In the genomic region with DNA sequence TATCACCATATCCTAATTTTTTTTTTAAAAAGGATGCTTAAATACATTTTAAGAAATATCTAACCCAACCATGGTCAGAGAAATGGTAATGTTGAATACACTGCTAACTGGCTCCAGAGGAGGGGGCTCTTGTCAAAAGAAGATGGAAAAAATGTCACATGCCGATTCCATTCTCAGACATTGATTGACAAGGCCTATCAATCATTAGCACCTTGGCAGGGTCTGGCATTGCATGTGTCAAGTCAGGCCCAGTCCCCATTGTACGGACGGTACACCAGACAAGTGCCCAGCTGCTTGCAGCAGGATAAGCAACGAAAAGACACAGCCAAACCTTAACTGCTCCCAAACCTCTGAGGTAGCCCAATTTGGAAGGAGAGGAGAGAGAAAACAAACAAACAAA, we compare ENCODE assay signal across 26 mouse cellular contexts. TPM values are rescaled to one million over a fixed set of nuclear protein-coding genes. Genes with fewer than 3 reads are reported as not detected.
DNase-seq lines count a peak whose midpoint lies in the region; TF ChIP-seq lines count a peak whose summit lies in the region.
"Had no signal": no experiment of that assay in that cellular context is flagged by ENCODE, and none has a peak within 500 bp of the region (broad histone marks: within the 10 kb centered on the region; RNA-seq: fewer than 3 reads in every experiment).

No protein-coding gene starts in this region.

- no peak for DNase-seq in cerebellum, adult 2 months
- no peak for DNase-seq in cerebellum, postnatal 36 days
- DNase-seq in kidney, adult 11 months, result peak; percentile 70
- no peak for DNase-seq in kidney, postnatal 14 days
- DNase-seq in kidney, postnatal 36 days, result peak; percentile 69 to 85
- no peak for DNase-seq in kidney, adult 18-20 months
- DNase-seq in spleen, adult 2 months (ENCODE audit: low read depth in 1 of 2, low spot score in 2 of 2), result no peak
- no peak for DNase-seq in spleen, adult 18-20 months
- DNase-seq: adrenal gland, postnatal 36 days; cerebellum, adult 11 months; cerebellum, postnatal 10 days; liver, embryonic 13.5 days; lung, embryonic 14.5 days; lung, postnatal 4 days; thymus, postnatal 4 days had no signal

- WGBS in cerebellum, adult 2 months, result 53% methylated on average over 4 of the region's 4 CpGs
- WGBS in spleen, adult 2 months, result 73% methylated on average over 4 of the region's 4 CpGs

- H3K4me3 ChIP-seq in cerebellum, adult 2 months (replicated peaks; ENCODE audit: insufficient read depth, low read depth, low read length), result no peak overlapping the region
- no peak overlapping the region for H3K4me3 ChIP-seq in spleen, adult 2 months (ENCODE audit: extremely low read depth, insufficient read depth, insufficient read length)
- H3K4me3 ChIP-seq: embryonic facial prominence, embryonic 12.5 days; forebrain, embryonic 12.5 days; heart, embryonic 13.5 days; hindbrain, embryonic 13.5 days; liver, embryonic 13.5 days; midbrain, embryonic 15.5 days; neural tube, embryonic 13.5 days; stomach, embryonic 15.5 days had no signal

- no peak for TF ChIP-seq CTCF in cerebellum, adult 2 months (IDR thresholded peaks at IDR 0.05; ENCODE audit: borderline replicate concordance, insufficient read depth, low read depth, low read length)
- no peak for TF ChIP-seq CTCF in spleen, adult 2 months (IDR thresholded peaks at IDR 0.05; ENCODE audit: extremely low read depth, insufficient read depth, insufficient read length, insufficient replicate concordance)

- peak overlapping the region; percentile 96 for H3K27ac ChIP-seq in cerebellum, adult 2 months (ENCODE audit: insufficient read depth, low read length)
- H3K27ac ChIP-seq in spleen, adult 2 months (ENCODE audit: insufficient read depth, low read length), result peak overlapping the region; percentile 29; the same call in 1 of the 2 replicates
- H3K27ac ChIP-seq: embryonic facial prominence, embryonic 12.5 days; forebrain, embryonic 12.5 days; heart, embryonic 13.5 days; hindbrain, embryonic 13.5 days; liver, embryonic 13.5 days; midbrain, embryonic 15.5 days; neural tube, embryonic 13.5 days; stomach, embryonic 15.5 days had no signal

- peaks cover 16% of the 10 kb centered on the region for H3K36me3 ChIP-seq in spleen, adult 2 months (ENCODE audit: control insufficient read depth, insufficient read depth, low read length)
- H3K36me3 ChIP-seq: midbrain, embryonic 15.5 days had no signal

- peaks cover 56% of the 10 kb centered on the region for H3K4me1 ChIP-seq in cerebellum, adult 2 months (ENCODE audit: control insufficient read depth, insufficient read depth, low read length)
- H3K4me1 ChIP-seq in spleen, adult 2 months (ENCODE audit: control insufficient read depth, insufficient read depth, insufficient read length), result peaks cover 30% of the 10 kb centered on the region

- no peak for TF ChIP-seq POLR2A in cerebellum, adult 2 months (IDR thresholded peaks at IDR 0.05; ENCODE audit: borderline replicate concordance, insufficient read depth, low read length)
- no peak for TF ChIP-seq POLR2A in spleen, adult 2 months (IDR thresholded peaks at IDR 0.05; ENCODE audit: low read depth, low read length)

- no peaks in the 10 kb centered on the region for H3K27me3 ChIP-seq in cerebellum, adult 2 months (ENCODE audit: control insufficient read depth, insufficient read depth, low read length)
- no peaks in the 10 kb centered on the region for H3K27me3 ChIP-seq in spleen, adult 2 months (ENCODE audit: control insufficient read depth, insufficient read depth, low read length)
- H3K27me3 ChIP-seq: embryonic facial prominence, embryonic 12.5 days; forebrain, embryonic 12.5 days; hindbrain, embryonic 13.5 days; midbrain, embryonic 15.5 days; neural tube, embryonic 13.5 days; Patski; stomach, embryonic 15.5 days had no signal

RNA-seq across cellular contexts. Expression of a gene that starts 22.0 kb away (rescaled TPM):
- not detected in 2 replicates for polyA plus RNA-seq in cerebellum, adult 2 months (2012; rRNA removed)
- not detected in 2 replicates for polyA plus RNA-seq in spleen, adult 2 months (2012; rRNA removed)
- polyA plus RNA-seq: embryonic facial prominence, embryonic 12.5 days; forebrain, embryonic 12.5 days; G1E; heart, embryonic 13.5 days; hindbrain, embryonic 13.5 days; large intestine, adult 2 months; limb, embryonic 11.5 days; liver, embryonic 13.5 days; Patski had no signal

RNA-seq across cellular contexts. Expression of a gene that starts 44.1 kb away (rescaled TPM):
- 60.8 and 68.9 TPM in 2 replicates for polyA plus RNA-seq in cerebellum, adult 2 months (2012; rRNA removed)
- polyA plus RNA-seq in spleen, adult 2 months (2012; rRNA removed), result 72.0 and 89.0 TPM in 2 replicates

Comparison
In these comparisons a context has a peak if more than half of its experiments do, and no peak if none do; other contexts are left out.
1. DNase-seq: peak in kidney, adult 11 months (single experiment) and kidney, postnatal 36 days (2 of 2); none in cerebellum, adult 2 months (0 of 2), cerebellum, postnatal 36 days (0 of 2), kidney, postnatal 14 days (single experiment), kidney, adult 18-20 months (single experiment), spleen, adult 2 months (0 of 2) and spleen, adult 18-20 months (0 of 2).